Mouse (Mus musculus) heart, adult 9 months (tissue): ENCODE data around the gene Fam83g.

Experiments used
- DNase-seq, 2 experiments: peaks; one replicate each; pipeline ENCODE4 v3.0.0; 2022; ENCODE audit warnings: low spot score in 2 of 2

Fam83g gene

DNA sequence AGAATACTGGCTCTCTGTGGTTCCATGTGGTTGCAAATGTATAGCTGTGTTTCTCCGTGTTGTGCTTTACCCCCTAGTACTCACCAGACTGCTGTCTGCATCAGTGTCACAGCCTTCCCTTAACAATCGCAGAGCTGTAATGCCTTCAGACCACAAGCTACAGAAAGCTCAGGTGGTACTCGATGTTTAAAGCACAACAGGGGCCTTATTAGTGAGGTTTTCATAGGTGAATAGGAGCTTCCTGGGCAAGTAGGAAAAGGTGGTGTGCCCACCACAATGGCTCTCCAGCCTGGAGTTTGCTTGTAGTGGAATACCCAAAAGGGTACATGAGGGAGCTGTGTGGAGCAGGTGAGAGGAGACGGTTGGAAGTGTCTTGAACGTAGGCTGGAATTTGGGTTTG lies 31.7 kb upstream of the Fam83g start:
- no peak for DNase-seq

DNA sequence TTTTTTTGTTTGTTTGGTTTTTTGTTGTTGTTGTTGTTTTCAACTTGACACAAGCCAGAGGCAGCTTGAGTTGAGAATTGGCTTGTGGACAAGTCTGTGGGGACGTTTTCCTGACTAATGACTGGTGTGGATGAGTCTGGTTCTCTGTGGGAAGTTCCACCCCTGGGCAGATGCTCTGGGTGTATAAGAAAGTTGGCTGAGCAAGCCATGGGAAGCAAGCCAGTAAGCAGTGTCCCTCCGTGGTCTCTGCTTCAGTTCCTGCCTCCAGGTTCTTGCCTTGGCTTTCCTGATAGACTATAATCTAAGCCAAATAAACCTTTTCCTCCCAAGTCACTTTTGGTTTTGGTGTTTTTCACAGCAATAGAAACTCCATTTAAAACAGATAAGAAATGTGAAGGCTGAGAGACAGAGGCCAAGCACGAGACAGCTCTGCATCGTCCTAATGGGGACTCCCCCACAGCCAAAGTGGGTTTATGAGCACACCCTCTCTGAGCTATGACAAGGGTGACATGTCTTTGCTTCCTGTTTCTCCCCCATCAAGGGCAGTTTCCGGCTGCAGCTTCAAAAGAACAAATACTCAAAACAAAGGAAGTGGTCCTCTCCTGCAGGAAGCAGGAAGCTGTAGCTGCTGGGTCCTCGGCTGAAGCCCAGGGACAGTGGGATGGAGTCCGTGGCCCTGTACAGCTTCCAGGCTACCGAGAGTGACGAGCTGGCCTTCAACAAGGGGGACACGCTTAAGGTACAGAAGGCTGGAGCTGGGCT lies 31.0 kb upstream of the Fam83g start, which contains the start of gene Grap:
Gene Grap (plus strand): TSS at position 580 of the 762 bp plus-strand sequence.
- DNase-seq = peak; percentile 62 to 81

DNA sequence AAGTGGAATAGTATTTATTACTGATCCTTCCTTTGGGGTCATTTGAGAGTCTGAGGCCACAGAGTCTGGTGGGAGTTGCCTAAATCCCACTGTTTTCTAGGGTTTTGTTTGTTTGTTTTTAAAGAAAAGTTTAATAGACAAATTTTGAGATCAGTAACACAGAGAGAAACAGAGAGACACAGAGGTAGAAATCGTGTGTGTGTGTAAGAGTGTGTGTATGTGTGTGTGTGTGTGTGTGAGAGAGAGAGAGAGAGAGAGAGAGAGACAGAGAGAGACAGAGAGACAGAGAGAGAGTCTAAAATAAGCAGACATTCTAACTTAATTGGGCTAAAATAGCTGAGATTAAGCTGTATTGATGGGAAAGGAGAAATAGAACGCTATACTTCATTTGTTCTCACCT lies 30.3 kb upstream of the Fam83g start:
- no peak for DNase-seq

DNA sequence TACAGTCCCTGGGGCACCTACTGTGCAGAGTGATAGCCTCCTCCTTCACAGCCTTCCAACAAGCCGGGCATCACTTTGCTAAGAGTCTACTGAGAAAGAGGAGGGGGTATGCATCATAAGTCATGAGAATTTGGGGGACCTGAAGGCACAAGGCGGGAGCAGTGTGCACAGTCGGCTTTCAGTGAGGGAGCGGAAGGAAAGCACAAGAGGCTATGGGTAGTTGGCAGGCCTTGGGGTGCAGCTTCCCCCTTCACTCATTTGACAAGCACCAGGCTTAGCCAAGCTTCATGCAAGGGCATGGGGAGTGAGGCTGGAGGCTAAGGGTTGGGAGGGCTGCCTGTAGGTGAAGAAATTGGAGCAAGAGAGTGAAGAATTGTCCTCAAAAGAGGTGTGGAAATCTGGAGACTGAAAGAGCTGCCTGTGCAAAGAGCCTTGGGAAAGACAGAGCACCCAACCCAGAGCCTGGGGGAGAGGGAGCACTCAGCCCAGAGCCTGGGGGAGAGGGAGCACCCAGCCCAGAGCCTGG lies 29.0 kb upstream of the Fam83g start:
- no peak for DNase-seq

DNA sequence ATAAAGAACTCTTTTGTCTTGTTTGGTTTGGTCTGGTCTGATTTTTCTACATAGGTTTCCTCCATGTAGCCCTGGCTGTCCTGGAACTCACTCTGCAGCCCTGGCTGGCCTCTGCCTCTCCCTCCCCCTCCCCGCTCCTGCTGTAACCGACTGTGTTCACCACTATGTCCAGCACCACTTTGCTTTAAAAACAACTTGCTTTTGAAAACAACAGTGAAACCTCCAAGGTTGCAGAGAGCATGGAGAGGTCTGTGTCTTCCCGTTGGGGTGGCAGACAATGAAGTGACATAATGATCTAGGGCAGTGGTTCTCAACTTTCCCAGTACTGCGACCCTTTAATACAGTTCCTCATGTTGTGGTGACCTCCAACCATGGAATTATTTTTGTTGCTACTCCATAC lies 28.2 kb upstream of the Fam83g start:
- no peak for DNase-seq

DNA sequence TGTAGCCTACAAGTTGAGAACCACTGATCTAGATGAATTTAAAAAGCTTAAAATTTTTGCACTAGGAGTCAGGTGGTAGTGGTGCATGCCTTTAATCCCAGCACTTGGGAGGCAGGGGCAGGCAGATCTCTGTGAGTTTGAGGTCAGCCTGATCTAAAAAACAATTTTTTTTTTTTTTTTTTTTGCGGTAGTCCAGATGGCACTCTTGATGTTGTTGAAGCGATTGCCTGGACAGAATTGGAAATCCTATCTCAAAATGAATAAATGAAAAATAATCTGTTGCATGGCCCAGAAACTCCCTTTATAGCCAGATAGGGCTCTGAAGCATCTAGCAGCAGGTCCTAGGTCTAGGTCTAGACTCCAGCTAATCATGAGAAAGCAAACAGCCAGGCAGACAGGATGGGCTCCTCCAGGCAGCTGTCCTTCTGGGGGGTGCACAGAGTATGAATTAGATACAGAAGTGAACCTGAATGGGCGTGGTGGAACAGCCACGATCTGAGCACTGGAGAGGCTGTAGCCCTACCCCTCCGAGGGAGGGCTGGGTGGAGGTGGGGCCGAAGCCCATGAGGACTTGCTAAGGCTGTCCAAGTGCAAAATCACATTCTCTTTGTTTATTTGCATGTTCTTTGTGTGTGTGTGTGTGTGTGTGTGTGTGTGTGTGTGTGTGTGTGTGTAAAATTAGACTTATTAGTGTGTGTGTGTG lies 27.6 kb upstream of the Fam83g start:
- DNase-seq = no peak

DNA sequence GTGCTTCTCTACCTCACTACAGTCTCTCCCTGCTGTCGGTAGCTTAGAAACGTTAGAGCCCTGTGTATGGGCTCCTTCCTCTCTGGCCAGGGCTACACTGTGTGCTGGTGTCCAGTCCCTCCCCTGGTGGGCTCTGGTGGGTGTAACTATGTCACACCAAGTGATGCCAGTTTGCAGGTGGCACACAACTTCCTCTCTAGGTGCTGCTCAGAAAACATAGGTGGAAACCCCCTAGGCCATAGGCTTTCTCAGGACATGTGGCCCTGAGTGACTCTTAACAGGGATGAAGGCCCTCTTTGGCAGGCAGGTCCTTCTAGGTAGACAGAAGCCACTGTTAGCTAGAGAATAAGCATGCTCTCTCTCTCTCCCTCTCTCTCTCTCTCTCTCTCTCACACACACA lies 26.5 kb upstream of the Fam83g start:
- DNase-seq = no peak

DNA sequence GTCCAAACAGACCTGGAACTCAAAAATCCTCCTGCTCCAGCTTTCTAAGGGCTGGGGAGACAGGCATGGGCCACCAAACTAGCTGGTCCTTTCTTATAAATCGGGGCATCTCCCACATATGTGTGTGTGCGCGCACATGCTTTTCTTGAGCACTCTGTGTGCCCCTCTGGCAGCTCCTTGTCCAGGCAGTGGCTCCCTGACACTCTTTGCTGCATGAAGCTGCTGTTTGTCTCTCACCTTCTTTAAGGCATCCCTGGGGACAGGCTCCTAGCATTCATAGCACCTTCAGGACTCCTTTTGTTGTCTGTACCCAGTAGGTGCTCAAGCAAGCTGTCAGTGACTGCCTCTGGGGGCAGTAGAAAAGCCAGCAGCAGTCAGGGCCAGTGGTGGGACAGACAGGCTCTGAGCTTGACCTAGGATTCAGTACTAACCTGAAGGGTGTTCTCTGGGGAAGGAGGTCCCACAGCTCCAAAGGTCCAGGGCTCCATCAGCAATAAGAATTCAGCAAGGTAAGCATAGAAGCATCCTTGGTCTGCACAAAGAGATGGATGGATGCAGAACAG lies 25.4 kb upstream of the Fam83g start:
- DNase-seq = no peak

DNA sequence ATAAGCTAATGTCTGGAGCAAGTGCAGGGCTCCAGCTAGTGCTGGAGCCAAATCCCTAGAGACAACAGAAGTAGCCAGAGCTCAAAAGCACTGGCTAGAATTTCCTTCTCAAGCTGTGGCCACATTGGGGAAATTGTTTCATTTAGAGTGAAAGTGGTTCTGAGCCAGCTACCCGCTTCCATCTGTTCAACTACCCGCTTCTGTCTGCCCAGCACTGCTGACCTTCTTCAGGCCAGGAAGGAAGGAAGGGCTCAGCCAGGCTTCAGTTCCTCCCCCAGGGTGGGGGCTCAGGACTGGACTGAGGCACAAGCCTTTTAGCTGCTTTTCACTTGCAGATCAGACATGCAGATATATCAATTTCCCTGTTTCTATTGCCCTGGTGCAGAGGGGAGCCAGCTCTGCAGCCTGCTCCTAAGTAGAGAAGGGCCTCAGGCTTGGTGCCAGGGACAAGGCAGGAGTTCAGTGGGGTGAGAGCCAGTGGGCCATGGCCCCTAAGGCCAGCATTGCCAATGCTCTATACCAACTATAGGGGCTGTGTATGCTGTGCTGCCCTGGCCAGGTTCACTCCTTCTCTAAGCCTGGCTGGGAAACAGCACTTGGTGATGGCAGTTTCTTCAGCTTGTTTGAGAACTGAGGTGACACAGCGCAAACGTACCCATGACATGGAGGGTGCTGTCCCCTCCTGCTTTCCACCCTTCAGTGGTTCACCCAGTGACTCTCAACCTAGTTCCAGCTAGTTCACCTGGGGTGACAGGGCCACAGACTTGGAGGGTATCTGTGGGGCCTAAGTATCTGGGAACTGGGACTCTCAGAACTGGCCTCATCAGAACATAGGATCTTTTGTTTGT lies 24.7 kb upstream of the Fam83g start:
- DNase-seq = peak; percentile 38 to 58

DNA sequence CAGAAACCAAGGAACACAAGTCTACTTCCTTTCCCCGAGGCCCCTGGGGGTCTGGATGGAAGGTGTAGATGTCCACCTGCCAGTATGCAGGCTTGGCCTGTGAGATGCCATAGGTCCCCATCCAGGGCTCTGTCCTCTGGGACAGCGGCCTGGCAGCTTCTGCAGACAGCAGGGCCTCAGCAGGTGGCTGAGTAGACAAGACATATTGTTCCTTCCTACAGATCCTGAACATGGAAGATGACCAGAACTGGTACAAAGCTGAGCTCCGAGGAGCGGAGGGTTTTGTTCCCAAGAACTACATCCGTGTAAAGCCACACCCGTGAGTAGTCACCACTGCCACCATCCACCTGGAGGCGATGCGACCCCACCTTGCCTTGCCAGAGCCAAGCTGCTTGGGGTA lies 23.9 kb upstream of the Fam83g start:
- no peak for DNase-seq

DNA sequence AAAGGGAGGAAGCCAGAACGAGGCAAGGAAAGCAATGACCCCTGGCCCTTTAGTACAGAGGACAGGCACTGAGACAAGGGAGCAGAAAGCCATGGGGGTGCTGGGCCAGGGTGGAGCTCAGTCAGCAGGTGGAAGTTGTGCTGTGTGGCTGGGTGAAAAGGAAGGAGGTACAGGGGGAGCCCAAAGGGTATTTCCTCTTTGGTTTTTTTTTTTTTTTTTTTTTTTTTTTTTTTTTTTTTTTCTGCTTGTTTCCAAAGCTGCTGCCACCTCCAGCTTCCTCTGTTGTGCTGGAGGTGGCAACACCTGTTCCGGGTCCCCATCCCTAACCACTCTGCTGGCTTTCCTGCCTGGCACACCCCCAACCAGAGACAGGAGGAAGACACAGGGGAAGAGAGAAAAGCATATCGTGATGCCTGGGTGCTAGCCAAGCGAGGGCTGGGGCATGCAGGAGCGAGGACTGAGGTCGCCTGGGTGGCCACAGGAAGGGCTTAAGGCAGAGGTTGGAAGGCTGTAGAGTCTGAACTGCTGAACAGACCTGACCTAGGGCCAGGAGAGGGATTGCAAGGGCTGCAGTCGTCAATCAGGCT lies 23.0 kb upstream of the Fam83g start:
- DNase-seq = no peak

DNA sequence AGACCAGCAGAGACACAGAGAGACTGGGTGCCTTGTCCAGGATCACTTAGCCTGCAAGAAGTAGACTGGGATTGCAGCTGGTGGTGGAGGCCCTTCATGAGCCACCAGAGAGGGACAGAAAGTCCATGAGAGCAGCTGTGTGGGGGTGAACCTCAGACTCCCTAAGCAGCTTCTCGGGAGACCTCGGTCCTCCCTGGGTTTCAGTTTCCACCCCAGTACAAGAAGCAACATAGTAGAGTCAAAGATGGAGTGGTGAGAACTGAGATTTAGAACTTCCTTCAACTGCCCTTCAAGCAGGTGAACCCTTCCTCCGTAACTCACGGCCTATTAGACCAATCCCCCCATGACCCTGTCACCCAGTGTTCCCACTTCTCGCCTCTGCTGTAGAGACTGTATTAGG lies 21.7 kb upstream of the Fam83g start:
- DNase-seq = no peak

DNA sequence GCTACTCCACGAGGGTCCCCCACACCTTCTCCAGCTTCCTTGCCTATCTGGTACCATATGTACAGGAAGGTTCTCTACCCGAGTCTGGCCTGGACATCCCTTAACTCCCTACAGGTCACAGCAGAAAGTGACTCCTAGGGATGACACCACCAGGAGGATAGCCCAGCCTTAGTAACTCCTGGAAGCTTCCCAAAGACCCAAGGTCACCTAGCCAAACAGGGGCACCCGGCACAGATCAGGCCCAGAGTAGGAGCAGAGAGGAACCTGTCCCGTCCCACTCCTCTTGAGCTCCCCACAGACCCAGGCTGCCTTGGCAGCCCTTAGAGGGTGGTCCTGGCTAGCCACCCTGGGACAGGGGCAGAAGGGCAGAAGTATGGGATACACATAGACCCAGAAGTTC lies 18.5 kb upstream of the Fam83g start:
- DNase-seq = no peak

DNA sequence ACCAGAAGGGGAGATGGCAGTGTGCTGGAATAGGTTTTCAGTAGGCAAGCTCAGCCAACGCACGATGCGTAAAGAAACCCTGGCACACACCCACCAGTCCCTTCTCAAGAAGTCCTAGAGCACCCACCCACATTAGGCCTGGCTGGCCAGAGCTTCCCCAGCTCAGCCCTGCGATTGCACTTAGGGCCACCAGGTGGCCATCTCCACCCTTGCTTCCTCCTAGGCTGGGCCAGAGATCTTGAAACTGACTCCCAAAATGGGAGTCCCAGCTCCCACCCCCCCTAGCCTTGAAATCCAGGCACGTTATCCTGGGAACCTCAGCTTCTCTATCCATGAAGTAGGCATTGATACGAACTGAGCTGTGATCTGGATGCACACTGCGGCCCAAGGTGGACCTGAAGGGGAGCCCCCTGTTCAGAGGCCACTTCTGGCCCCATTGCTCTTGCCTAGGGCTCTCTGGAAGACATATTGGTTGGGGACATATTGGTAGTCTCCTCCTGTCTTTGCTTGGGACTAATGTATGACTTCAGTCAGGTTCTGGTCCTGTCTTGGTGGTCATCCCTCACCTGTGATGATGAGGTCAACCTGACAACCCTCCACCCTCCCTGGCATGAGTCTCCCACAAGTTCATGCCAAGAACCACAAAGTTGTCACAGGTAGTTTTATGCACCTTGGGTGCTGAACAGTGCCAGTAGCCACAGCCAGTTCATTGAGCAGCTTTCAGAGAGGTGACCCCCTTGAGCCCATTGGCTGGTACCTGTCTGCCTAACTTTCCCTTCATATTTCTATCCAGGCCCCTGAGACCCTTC lies 17.7 kb upstream of the Fam83g start:
- DNase-seq = peak in 1 of 2 experiments; percentile 13

DNA sequence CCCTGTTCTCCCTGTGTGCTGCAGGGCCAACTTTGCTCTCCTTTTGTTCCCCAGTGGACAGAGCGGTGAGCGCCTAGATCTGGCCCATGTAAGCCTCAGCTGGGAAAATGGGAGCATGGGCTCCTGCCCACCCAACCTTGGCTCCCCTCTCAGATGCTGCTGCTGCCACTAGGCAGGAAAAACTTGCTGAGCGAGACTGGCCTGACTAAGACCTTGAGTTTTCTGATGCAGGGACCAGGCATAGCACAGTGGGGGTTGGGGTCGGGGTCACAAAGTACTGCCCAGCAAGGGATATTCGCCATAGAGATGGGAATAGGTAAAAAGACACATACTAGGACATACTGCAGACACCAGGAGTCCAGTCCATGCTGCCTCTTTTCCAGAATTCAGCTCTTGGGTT lies 16.6 kb upstream of the Fam83g start:
- no peak for DNase-seq

DNA sequence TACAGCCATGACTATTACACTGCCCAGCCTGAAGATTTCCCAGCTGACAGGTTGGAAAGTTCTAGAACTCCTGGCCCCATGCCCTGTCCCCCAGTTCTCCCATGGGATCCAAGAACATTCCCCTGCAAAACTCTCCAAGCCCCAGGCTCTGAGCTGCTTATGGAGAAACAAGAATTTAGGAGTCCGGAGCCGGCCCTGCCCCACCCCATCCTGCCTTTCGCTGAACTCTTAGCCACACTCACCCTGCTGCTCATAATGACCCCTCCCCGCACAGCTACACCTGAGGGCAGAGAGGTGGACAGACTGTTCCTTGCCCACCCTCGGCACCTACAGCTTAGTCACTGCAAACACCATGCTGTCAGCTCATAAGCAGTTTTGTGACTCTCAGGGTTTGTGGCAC lies 16.1 kb upstream of the Fam83g start:
- no peak for DNase-seq

DNA sequence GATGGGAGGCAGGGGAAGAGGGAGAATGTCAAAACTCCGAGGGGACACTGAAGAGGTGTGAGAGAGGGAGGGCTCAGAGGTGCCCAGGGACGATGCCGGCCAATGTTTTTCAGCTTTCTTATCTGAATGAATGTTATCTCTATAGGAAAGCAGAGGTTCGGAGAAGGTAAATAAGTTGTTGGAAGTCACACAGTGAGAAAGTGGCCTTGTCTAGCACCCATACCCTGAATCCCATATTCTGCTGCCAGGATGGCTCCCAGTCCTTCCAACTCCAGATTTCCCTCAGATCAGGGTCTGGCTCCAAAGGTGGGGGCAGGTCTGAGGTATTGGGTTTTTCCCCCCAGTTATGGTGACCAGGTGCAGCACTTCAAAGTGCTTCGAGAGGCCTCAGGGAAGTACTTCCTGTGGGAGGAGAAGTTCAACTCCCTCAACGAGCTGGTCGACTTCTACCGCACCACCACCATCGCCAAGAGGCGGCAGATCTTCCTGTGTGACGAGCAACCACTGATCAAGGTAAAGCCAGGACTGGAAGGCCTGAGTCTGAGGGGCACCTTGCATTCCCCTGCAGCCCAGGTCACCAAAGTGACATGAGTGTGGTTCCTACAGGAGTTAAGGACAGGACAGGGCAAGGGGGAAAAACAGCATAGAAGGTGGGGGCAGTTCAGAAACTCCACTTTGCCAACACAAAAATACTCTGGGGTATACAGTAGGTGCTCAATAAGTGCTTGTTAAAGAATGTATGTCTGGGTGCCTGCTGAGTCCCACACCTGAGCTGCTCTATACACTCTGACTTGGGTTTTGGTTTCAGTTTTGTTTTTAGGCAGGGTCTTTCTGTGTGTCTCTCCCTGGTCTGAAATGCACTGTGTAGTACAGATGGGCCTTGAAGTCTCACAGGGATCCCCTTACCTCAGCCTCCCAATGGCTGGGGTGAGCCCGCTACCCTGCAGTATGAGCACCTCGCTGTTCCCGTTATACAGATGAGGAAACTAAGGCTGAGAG lies 14.1 kb upstream of the Fam83g start:
- no peak for DNase-seq

DNA sequence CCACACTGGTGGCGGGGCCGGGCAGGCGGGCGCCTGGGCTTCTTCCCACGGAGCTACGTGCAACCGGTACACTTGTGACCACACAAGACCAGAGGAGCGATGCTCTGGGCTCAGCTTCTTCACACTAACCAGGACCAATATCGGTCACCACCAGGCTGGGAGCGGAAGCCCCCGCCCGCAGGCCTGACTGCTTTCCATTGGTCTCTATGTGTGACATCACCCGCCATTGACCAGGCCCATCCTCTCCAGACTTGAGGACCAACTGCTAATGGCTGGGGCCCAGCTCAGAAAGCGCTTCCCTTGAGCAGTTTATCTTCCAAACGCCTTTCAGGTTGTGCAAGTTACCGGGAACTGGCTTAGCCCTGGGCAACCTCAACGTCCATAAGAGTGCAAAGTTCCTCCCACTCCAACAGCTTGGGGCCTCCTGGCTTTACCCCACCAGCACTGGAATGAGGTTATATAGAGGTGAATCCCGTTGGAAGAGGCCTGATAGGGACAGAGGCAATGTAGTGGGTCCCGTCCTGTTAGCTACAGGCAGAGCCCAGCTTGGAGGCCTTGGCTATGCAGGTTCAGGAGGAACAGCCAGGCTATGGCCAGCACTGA lies 12.0 kb upstream of the Fam83g start:
- DNase-seq = no peak

DNA sequence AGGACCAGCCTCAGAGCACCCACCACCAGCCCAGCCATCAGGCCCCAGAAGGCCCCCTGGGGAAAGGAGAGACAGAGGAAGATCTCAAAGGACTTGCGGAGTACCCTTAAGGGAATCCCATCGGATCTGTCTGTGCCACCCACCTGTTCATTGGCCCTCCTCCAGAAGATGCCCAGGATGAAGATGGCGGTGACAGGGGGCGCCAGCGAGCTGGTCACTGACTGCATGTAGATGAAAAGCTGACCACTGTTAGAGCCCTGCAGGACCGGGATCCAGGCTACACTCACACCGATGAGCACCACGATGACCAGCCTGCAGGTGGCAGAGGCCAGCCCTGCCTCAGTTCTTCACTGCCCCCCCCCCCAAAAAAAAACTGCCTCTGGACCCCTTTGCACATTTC lies 10.2 kb upstream of the Fam83g start:
- DNase-seq = no peak
